Mouse (Mus musculus) midbrain, embryonic 11.5 days (tissue): Measurements from ENCODE around the gene Lrpap1. TPM values are rescaled to one million over a fixed set of nuclear protein-coding genes. Genes with fewer than 3 reads are reported as not detected.
A peak's percentile ranks its signal among the peaks of the same experiment; 100 is the strongest.

ENCODE experiments used
- ATAC-seq: fragments of 200-750 bp; cut with Nextera tagmentation; 2 replicates; pipeline ENCODE4 v1.8.0; 2017; ENCODE audit warnings: moderate TSS enrichment, moderate library complexity; ENCODE audit not compliant: low FRiP score
- DNase-seq: peaks from one replicate; pipeline ENCODE4 v3.0.0; 2015; ENCODE audit warnings: low spot score; ENCODE audit errors: missing footprints
- H3K27ac ChIP-seq: fragments of 300-500 bp; sonication (generic); 2 replicates; pipeline ENCODE4 v1.5.1; 2014; ENCODE audit warnings: low read depth, low read length
- H3K27me3 ChIP-seq: fragments of 300-500 bp; sonication (generic); 2 replicates; pipeline ENCODE4 v1.6.1; 2014; ENCODE audit warnings: mild to moderate bottlenecking, low read length, moderate library complexity, mixed read lengths; ENCODE audit not compliant: control insufficient read depth, insufficient read depth
- H3K36me3 ChIP-seq: fragments of 300-500 bp; sonication (generic); 2 replicates; pipeline ENCODE4 v1.6.1; 2014; ENCODE audit warnings: mild to moderate bottlenecking, low read length, moderate library complexity, mixed read lengths; ENCODE audit not compliant: control insufficient read depth, insufficient read depth
- H3K4me1 ChIP-seq: fragments of 300-500 bp; sonication (generic); 2 replicates; pipeline ENCODE4 v1.6.1; 2014; ENCODE audit warnings: low read length; ENCODE audit not compliant: control insufficient read depth, insufficient read depth
- H3K4me2 ChIP-seq: fragments of 300-500 bp; sonication (generic); 2 replicates; pipeline ENCODE4 v1.6.1; 2014; ENCODE audit warnings: mild to moderate bottlenecking, moderate library complexity
- H3K4me3 ChIP-seq: fragments of 300-500 bp; sonication (generic); 2 replicates; pipeline ENCODE4 v1.5.1; 2014; ENCODE audit warnings: low read depth, low read length
- H3K9ac ChIP-seq: fragments of 300-500 bp; sonication (generic); 2 replicates; pipeline ENCODE4 v1.6.1; 2014; ENCODE audit warnings: low read length
- H3K9me3 ChIP-seq: fragments of 300-500 bp; sonication (generic); 2 replicates; pipeline ENCODE4 v1.6.1; 2016; ENCODE audit warnings: low read length; ENCODE audit not compliant: control insufficient read depth
- WGBS: fragments of 180-500 bp; shearing (Covaris S2); extraction: QIAGEN DNeasy Blood & Tissue Kit; methylation state at CpG from one replicate; pipeline ENCODE4 v1.1.7; 2014; 5-methylcytosine and 5-hydroxymethylcytosine counted together
- polyA plus RNA-seq: library from polyadenylated mRNA; unstranded; fragments of >200 nt; fragmentation: Nextera tagmentation; extraction: Ambion mirVana; gene quantifications from 2 replicates; pipeline ENCODE4 v1.2.1, GENCODE M21; 2014

Gene Lrpap1
- polyA plus RNA-seq, 1 experiment from 2014 or later, result 95.5 TPM

GRCm38 (mm10) chr5:35056604-35057432 lies 48.7 kb downstream of the Lrpap1 start, which contains the start of gene Dok7:
Dok7 (plus strand) TSS chr5:35056766.
- peak; percentile 63 for ATAC-seq
- Histone ChIP-seq H3K9me3 (no peaks in the 10 kb centered on the region), H3K9ac (peak within 1 kb of the TSS; percentile 55), H3K27ac (no peak within 1 kb of the TSS), H3K27me3 (peaks cover 16% of the 10 kb centered on the region), H3K4me2 (peak within 1 kb of the TSS; percentile 89), H3K4me1 (peaks cover 5% of the 10 kb centered on the region; the same call in 1 of the 2 replicates), H3K36me3 (no peaks in the 10 kb centered on the region), H3K4me3 (peak within 1 kb of the TSS; percentile 50)
- WGBS, result under 1% methylated on average over 60 of the region's 74 CpGs
- DNase-seq, result peak; percentile 91

GRCm38 (mm10) chr5:35055076-35055475 lies 50.5 kb downstream of the Lrpap1 start:
- Histone ChIP-seq H3K4me3 (no peak overlapping the region), H3K36me3 (no peaks in the 10 kb centered on the region), H3K27me3 (peaks cover 16% of the 10 kb centered on the region), H3K4me1 (peaks cover 5% of the 10 kb centered on the region; the same call in 1 of the 2 replicates), H3K27ac (no peak overlapping the region), H3K9me3 (no peaks in the 10 kb centered on the region), H3K4me2 (no peak overlapping the region), H3K9ac (no peak overlapping the region)
- DNase-seq (no peak), ATAC-seq (no peak)
- 84% methylated on average over 12 of the region's 12 CpGs for WGBS

- no peak overlapping the region for H3K4me2 ChIP-seq
- H3K27me3 ChIP-seq, result peaks cover 16% of the 10 kb centered on the region
- peaks cover 5% of the 10 kb centered on the region; the same call in 1 of the 2 replicates for H3K4me1 ChIP-seq
- no peak overlapping the region for H3K9ac ChIP-seq
- WGBS, result 96% methylated on average over 3 of the region's 3 CpGs
- DNase-seq (no peak), ATAC-seq (no peak)
- no peak overlapping the region for H3K27ac ChIP-seq
- no peaks in the 10 kb centered on the region for H3K9me3 ChIP-seq
- H3K4me3 ChIP-seq, result no peak overlapping the region
- no peaks in the 10 kb centered on the region for H3K36me3 ChIP-seq
These were observed 50.9 kb downstream of the Lrpap1 start for GRCm38 (mm10) chr5:35054628-35055027.

GRCm38 (mm10) chr5:35050541-35050940 lies 55.0 kb downstream of the Lrpap1 start:
- Histone ChIP-seq H3K9ac (no peak overlapping the region), H3K27me3 (no peaks in the 10 kb centered on the region), H3K4me1 (no peaks in the 10 kb centered on the region), H3K9me3 (no peaks in the 10 kb centered on the region), H3K27ac (no peak overlapping the region), H3K36me3 (no peaks in the 10 kb centered on the region), H3K4me3 (no peak overlapping the region), H3K4me2 (no peak overlapping the region)
- 76% methylated on average over 5 of the region's 5 CpGs for WGBS
- DNase-seq (no peak), ATAC-seq (no peak)

GRCm38 (mm10) chr5:35043110-35043451 lies 62.5 kb downstream of the Lrpap1 start:
- 30% methylated on average over 1 of the region's 1 CpGs for WGBS
- no peaks in the 10 kb centered on the region for H3K36me3 ChIP-seq
- no peaks in the 10 kb centered on the region for H3K9me3 ChIP-seq
- no peak overlapping the region for H3K4me3 ChIP-seq
- peak; percentile 96 for DNase-seq
- H3K4me1 ChIP-seq, result no peaks in the 10 kb centered on the region
- H3K27ac ChIP-seq, result no peak overlapping the region
- H3K27me3 ChIP-seq, result no peaks in the 10 kb centered on the region
- ATAC-seq, result peak; percentile 82
- H3K4me2 ChIP-seq, result no peak overlapping the region
- no peak overlapping the region for H3K9ac ChIP-seq

- ATAC-seq (peak; percentile 25), DNase-seq (no peak)
- 77% methylated on average over 10 of the region's 10 CpGs for WGBS
- H3K27me3 ChIP-seq, result no peaks in the 10 kb centered on the region
- H3K4me1 ChIP-seq, result no peaks in the 10 kb centered on the region
- no peak overlapping the region for H3K9ac ChIP-seq
- no peak overlapping the region for H3K4me2 ChIP-seq
- H3K9me3 ChIP-seq, result no peaks in the 10 kb centered on the region
- no peaks in the 10 kb centered on the region for H3K36me3 ChIP-seq
- H3K27ac ChIP-seq, result no peak overlapping the region
- H3K4me3 ChIP-seq, result no peak overlapping the region
These were observed 63.0 kb downstream of the Lrpap1 start for GRCm38 (mm10) chr5:35042431-35043109.

Other genes starting within 250 kb of the Lrpap1 start
- gene Msantd1, start 197.8 kb downstream of the Lrpap1 start, polyA plus RNA-seq, result 1.3 and 1.6 TPM in 2 replicates
- 47.5 and 49.0 TPM in 2 replicates for gene Rgs12, start 156.3 kb downstream of the Lrpap1 start, polyA plus RNA-seq
- gene Hgfac, start 64.3 kb downstream of the Lrpap1 start, polyA plus RNA-seq, result 0.26 and 0.69 TPM in 2 replicates
- gene Dok7, start 49.0 kb downstream of the Lrpap1 start, polyA plus RNA-seq, result 0.10 TPM in 1 of 2 replicates, not detected in the other
- gene Adra2c, start 172.6 kb upstream of the Lrpap1 start, polyA plus RNA-seq, result 0.05 TPM in 1 of 2 replicates, not detected in the other